Mouse (Mus musculus) cortical plate, adult 2 months (tissue): ENCODE results near the gene Suclg2.

Experiments
- CTCF ChIP-seq: fragments of 200-500 bp; IDR thresholded peaks from 2 replicates; pipeline ENCODE4 v1.5.1; 2011; ENCODE audit warnings: mild to moderate bottlenecking, control low read depth, low read length; ENCODE audit not compliant: insufficient read depth; ENCODE audit errors: extremely low read depth
- POLR2A ChIP-seq: fragments of 200-500 bp; IDR thresholded peaks from 2 replicates; pipeline ENCODE4 v1.6.1; 2011; ENCODE audit warnings: mild to moderate bottlenecking, low read length, control low read depth; ENCODE audit not compliant: insufficient read depth; ENCODE audit errors: extremely low read depth

GRCm38 (mm10) chr6:95676951-95677350 lies 41.6 kb downstream of the Suclg2 start:
- TF ChIP-seq CTCF (no peak), POLR2A (no peak)
